Mouse (Mus musculus): ENCODE measurements around the gene Ankrd28. TPM values are rescaled to one million over a fixed set of nuclear protein-coding genes. Genes with fewer than 3 reads are reported as not detected.
A peak's percentile ranks its signal among the peaks of the same experiment; 100 is the strongest.

Ankrd28 gene
- polyA plus RNA-seq, 2 experiments, result 3.8 to 4.8 TPM

GRCm38 (mm10) chr14:31661671-31662554 lies 168.5 kb downstream of the Ankrd28 start:
- DNase-seq (ENCODE audit: low read depth in 3 of 3, low spot score in 3 of 3) (no peak), ATAC-seq (ENCODE audit: insufficient read depth) (peak; percentile 67; the same call in 1 of the 2 replicates)
- Histone ChIP-seq H3K27me3 (ENCODE audit: control insufficient read depth, insufficient read depth, low read length) (no peaks in the 10 kb centered on the region), H3K36me3 (replicated peaks; ENCODE audit: control insufficient read depth, insufficient read depth, low read depth) (no peaks in the 10 kb centered on the region), H3K4me3 (ENCODE audit: insufficient read depth in 1 of 2, low read depth in 2 of 2, low read length in 2 of 2) (peak overlapping the region; percentile 47 to 48), H3K4me1 (replicated peaks; ENCODE audit: control insufficient read depth in 2 of 2, insufficient read depth in 2 of 2, low read length in 1 of 2) (peaks cover 0 to 34% of the 10 kb centered on the region in 2 experiments), H3K9me3 (ENCODE audit: control insufficient read depth, low read length) (no peaks in the 10 kb centered on the region), H3K4me2 (ENCODE audit: low read depth) (peak overlapping the region; percentile 65), H3K27ac (no peak overlapping the region), H3K9ac (replicated peaks) (no peak overlapping the region)
- no peak for TF ChIP-seq EP300 (IDR thresholded peaks at IDR 0.05; ENCODE audit: low read depth)
- 0 out of 2 replicates have a peak, but pooled peaks have one; percentile 25 for TF ChIP-seq CTCF (IDR thresholded peaks at IDR 0.05; ENCODE audit: low read depth)
- 8% methylated on average over 44 of the region's 44 CpGs for WGBS (ENCODE audit: insufficient replicate concordance)

GRCm38 (mm10) chr14:31660312-31661093 lies 169.9 kb downstream of the Ankrd28 start:
- Histone ChIP-seq H3K9me3 (ENCODE audit: control insufficient read depth, low read length) (no peaks in the 10 kb centered on the region), H3K4me3 (ENCODE audit: insufficient read depth in 1 of 2, low read depth in 2 of 2, low read length in 2 of 2) (no peak overlapping the region), H3K36me3 (replicated peaks; ENCODE audit: control insufficient read depth, insufficient read depth, low read depth) (no peaks in the 10 kb centered on the region), H3K4me1 (replicated peaks; ENCODE audit: control insufficient read depth in 2 of 2, insufficient read depth in 2 of 2, low read length in 1 of 2) (peaks cover 0 to 32% of the 10 kb centered on the region in 2 experiments), H3K27ac (no peak overlapping the region), H3K27me3 (ENCODE audit: control insufficient read depth, insufficient read depth, low read length) (no peaks in the 10 kb centered on the region), H3K9ac (replicated peaks) (no peak overlapping the region), H3K4me2 (ENCODE audit: low read depth) (no peak overlapping the region)
- DNase-seq (ENCODE audit: low read depth in 3 of 3, low spot score in 3 of 3) (no peak), ATAC-seq (ENCODE audit: insufficient read depth) (no peak)
- WGBS (ENCODE audit: insufficient replicate concordance), result 70% methylated on average over 7 of the region's 7 CpGs
- TF ChIP-seq CTCF (IDR thresholded peaks at IDR 0.05; ENCODE audit: low read depth) (no peak), EP300 (IDR thresholded peaks at IDR 0.05; ENCODE audit: low read depth) (no peak)

GRCm38 (mm10) chr14:31659501-31660181 lies 170.8 kb downstream of the Ankrd28 start:
- Histone ChIP-seq H3K27ac (no peak overlapping the region), H3K27me3 (ENCODE audit: control insufficient read depth, insufficient read depth, low read length) (no peaks in the 10 kb centered on the region), H3K9me3 (ENCODE audit: control insufficient read depth, low read length) (no peaks in the 10 kb centered on the region), H3K9ac (replicated peaks) (no peak overlapping the region), H3K36me3 (replicated peaks; ENCODE audit: control insufficient read depth, insufficient read depth, low read depth) (no peaks in the 10 kb centered on the region), H3K4me1 (replicated peaks; ENCODE audit: control insufficient read depth in 2 of 2, insufficient read depth in 2 of 2, low read length in 1 of 2) (peaks cover 0 to 27% of the 10 kb centered on the region in 2 experiments), H3K4me2 (ENCODE audit: low read depth) (no peak overlapping the region), H3K4me3 (ENCODE audit: insufficient read depth in 1 of 2, low read depth in 2 of 2, low read length in 2 of 2) (no peak overlapping the region)
- ATAC-seq (ENCODE audit: insufficient read depth), result no peak
- TF ChIP-seq CTCF (IDR thresholded peaks at IDR 0.05; ENCODE audit: low read depth) (no peak), EP300 (IDR thresholded peaks at IDR 0.05; ENCODE audit: low read depth) (no peak)
- 55% methylated on average over 10 of the region's 10 CpGs for WGBS (ENCODE audit: insufficient replicate concordance)
- no peak for DNase-seq (ENCODE audit: low read depth in 3 of 3, low spot score in 3 of 3)

GRCm38 (mm10) chr14:31658126-31658680 lies 172.2 kb downstream of the Ankrd28 start:
- Histone ChIP-seq H3K27ac (no peak overlapping the region), H3K9ac (replicated peaks) (no peak overlapping the region), H3K4me2 (ENCODE audit: low read depth) (no peak overlapping the region), H3K4me1 (replicated peaks; ENCODE audit: control insufficient read depth in 2 of 2, insufficient read depth in 2 of 2, low read length in 1 of 2) (peaks cover 3 to 21% of the 10 kb centered on the region in 2 experiments), H3K27me3 (ENCODE audit: control insufficient read depth, insufficient read depth, low read length) (no peaks in the 10 kb centered on the region), H3K4me3 (ENCODE audit: insufficient read depth in 1 of 2, low read depth in 2 of 2, low read length in 2 of 2) (no peak overlapping the region), H3K9me3 (ENCODE audit: control insufficient read depth, low read length) (no peaks in the 10 kb centered on the region), H3K36me3 (replicated peaks; ENCODE audit: control insufficient read depth, insufficient read depth, low read depth) (no peaks in the 10 kb centered on the region)
- no peak for DNase-seq (ENCODE audit: low read depth in 3 of 3, low spot score in 3 of 3)
- TF ChIP-seq EP300 (IDR thresholded peaks at IDR 0.05; ENCODE audit: low read depth) (no peak), CTCF (IDR thresholded peaks at IDR 0.05; ENCODE audit: low read depth) (no peak)
- 81% methylated on average over 8 of the region's 8 CpGs for WGBS (ENCODE audit: insufficient replicate concordance)
- ATAC-seq (ENCODE audit: insufficient read depth), result no peak
